Mouse (Mus musculus) kidney, adult 8-10 months (tissue): ENCODE results near the gene Gimap8.
A peak's percentile ranks its signal among the peaks of the same experiment; 100 is the strongest.
"Not testable (repeated sequence)": the region's sequence is repeated elsewhere in the genome, so short reads cannot be mapped to it uniquely, and the experiment has no call there.

Experiments used
- DNase-seq, 2 experiments: peaks; one replicate each; pipeline ENCODE4 v3.0.0; 2022

The Gimap8 gene

GRCm38 (mm10) chr6:48680421-48680820 lies 33.4 kb downstream of the Gimap8 start:
- no peak for DNase-seq

- DNase-seq, result peak in 1 of 2 experiments; percentile 28
These were observed 34.5 kb downstream of the Gimap8 start for GRCm38 (mm10) chr6:48681472-48682090.

GRCm38 (mm10) chr6:48682271-48682670 lies 35.2 kb downstream of the Gimap8 start:
- DNase-seq, result no peak

GRCm38 (mm10) chr6:48683263-48683821 lies 36.3 kb downstream of the Gimap8 start:
- not testable (repeated sequence) for DNase-seq

GRCm38 (mm10) chr6:48684319-48684718 lies 37.3 kb downstream of the Gimap8 start, which contains the start of gene Gimap4:
Gene Gimap4 (plus strand): TSS chr6:48684549.
- no peak for DNase-seq

GRCm38 (mm10) chr6:48684806-48685205 lies 37.8 kb downstream of the Gimap8 start:
- no peak for DNase-seq

- DNase-seq, result no peak
These were observed 38.2 kb downstream of the Gimap8 start for GRCm38 (mm10) chr6:48685251-48685650.

- no peak for DNase-seq
These were observed 38.9 kb downstream of the Gimap8 start for GRCm38 (mm10) chr6:48685694-48686665.

GRCm38 (mm10) chr6:48687077-48687476 lies 40.0 kb downstream of the Gimap8 start:
- DNase-seq, result no peak

GRCm38 (mm10) chr6:48689320-48689719 lies 42.3 kb downstream of the Gimap8 start:
- no peak for DNase-seq

- DNase-seq, result no peak
These were observed 45.9 kb downstream of the Gimap8 start for GRCm38 (mm10) chr6:48692962-48693361.

- no peak for DNase-seq
These were observed 50.0 kb downstream of the Gimap8 start for GRCm38 (mm10) chr6:48696830-48697554.

GRCm38 (mm10) chr6:48697555-48697930 lies 50.5 kb downstream of the Gimap8 start:
- no peak for DNase-seq

- no peak for DNase-seq
These were observed 51.2 kb downstream of the Gimap8 start for GRCm38 (mm10) chr6:48698066-48698856.

- DNase-seq, result no peak
These were observed 51.9 kb downstream of the Gimap8 start for GRCm38 (mm10) chr6:48698888-48699287.

- DNase-seq, result peak in 1 of 2 experiments; percentile 71
These were observed 53.4 kb downstream of the Gimap8 start for GRCm38 (mm10) chr6:48700251-48701075.

- no peak for DNase-seq
These were observed 55.1 kb downstream of the Gimap8 start for GRCm38 (mm10) chr6:48702146-48702545.

GRCm38 (mm10) chr6:48702601-48703000 lies 55.6 kb downstream of the Gimap8 start:
- no peak for DNase-seq

- DNase-seq, result no peak
These were observed 57.1 kb downstream of the Gimap8 start for GRCm38 (mm10) chr6:48704146-48704545.

GRCm38 (mm10) chr6:48706130-48706529 lies 59.1 kb downstream of the Gimap8 start:
- no peak for DNase-seq
